Mouse (Mus musculus): ENCODE results near the gene Wnt5b. TPM values are rescaled to one million over a fixed set of nuclear protein-coding genes. Genes with fewer than 3 reads are reported as not detected.
A peak's percentile ranks its signal among the peaks of the same experiment; 100 is the strongest.
"Not testable (repeated sequence)": the region's sequence is repeated elsewhere in the genome, so short reads cannot be mapped to it uniquely, and the experiment has no call there.

Gene Wnt5b
- total RNA-seq, 2 experiments from 2014 or later = 1.8 to 2.2 TPM

DNA sequence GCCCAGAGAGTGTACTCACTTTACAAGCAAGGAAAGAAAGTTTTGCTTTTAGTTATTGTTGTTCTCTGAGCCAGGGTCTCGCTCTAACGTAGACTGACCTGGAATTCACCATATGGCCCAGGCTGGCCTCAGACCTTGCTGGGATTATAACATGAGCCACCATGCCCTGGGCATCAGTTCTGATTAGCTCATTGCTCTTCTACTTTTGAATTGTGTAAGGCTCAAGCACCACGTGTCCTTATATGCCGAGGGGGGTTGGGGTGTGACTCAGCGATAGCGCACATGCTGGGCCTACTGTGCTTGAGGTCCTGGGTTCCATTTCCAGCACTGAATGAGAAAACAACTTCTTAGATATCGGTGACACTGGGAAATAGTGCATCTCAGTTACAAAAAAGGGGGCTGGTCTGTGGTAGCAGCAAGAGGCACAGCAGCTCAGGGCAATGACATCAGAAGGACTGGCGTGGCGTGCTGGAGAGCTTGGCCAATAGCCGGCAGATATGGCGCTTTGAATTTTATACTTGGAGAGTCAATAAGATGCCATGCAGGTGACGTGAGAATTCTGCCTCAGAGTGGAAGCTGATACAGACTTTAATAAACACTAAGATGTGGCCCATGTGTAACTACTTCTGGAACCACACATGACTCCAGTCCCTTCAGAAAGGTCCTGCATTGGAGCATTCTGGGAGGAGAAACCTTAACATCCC is 57.6 kb downstream of the Wnt5b start:
- DNase-seq (ENCODE audit: low spot score in 2 of 2) = no peak

DNA sequence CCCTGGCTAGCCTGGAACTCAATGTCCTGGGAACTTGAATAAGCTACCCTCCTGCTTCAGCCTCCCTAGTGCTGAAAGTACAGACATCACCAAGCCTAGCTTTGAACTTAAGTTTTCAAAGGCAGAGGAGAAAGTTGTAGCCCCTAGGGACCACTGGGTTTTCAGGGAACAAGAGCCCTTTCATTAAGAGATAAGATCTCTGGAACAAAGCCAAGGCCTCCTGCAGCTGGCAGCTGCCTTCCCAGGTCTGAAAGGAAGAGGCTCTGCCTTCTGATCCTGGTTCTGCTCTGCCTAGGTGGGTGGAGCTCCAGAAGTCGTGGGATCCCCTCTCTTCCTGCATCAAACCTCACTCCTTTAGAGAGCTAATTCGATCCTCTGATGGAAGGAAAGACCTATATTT is 58.7 kb downstream of the Wnt5b start:
- DNase-seq (ENCODE audit: low spot score in 2 of 2) = no peak

DNA sequence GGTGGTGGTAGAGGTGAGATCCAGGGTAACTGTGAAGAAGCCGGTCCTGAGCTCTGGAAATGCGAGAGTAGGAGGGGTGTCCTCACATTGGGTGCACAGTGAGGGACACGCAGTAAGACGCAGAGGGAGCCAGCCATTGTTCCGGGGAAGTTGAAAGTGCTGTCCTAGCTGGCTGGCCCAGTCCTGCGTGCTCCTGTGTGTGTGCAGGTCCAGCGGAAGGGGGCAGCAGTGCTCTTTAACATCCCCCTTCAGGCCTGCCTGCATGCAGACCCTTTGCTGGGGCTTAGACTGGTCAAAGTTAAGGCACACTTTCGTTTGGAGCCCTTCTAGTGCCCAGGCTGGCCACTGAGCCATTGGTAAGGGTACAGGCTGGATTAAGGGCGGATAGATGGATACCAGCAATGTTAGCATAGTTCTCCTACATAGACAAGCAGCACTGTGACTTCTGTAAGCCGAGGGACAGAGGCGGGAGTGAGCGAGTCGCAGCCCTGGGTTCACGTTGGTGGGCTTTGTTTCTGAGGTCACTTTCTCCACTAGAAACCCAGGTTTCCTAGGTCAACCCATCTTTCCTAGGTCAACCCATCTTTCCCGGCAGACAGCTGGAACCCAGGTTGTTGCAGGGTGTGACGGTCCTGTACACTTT is 61.1 kb downstream of the Wnt5b start:
- peak; percentile 49 to 58 for DNase-seq (ENCODE audit: low spot score in 2 of 2)

DNA sequence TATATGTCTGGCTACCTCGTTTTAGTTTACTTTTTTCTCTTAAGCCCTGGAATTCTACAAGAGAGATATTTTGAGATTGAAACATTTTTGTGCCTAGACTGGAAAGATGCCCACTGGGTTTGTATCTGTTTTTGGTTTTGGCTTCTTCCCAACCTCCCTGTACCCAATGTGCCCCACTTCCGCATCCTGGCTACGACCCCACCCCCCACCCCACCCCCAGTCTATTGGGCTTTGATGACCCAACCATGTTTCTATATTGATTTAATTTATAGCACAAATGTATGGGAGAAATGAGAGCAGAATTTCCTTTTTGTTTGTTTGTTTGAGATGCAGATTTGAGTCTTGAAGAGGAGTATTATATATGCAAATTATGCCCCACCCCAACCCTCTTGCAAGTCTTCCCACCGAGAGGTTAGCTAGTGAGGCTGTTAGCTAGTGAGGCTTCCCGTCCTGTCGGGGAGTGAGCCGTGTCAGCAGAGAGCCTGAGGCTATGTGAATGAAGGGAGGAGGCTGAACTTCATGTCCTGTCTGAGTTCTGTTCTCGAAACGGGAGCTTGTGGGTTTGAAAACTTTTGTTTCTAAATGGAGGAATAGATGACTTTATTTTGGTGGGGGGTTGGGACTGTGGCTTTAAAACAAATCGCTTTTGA is 62.3 kb downstream of the Wnt5b start:
- DNase-seq (ENCODE audit: low spot score in 2 of 2) = not testable (repeated sequence)

DNA sequence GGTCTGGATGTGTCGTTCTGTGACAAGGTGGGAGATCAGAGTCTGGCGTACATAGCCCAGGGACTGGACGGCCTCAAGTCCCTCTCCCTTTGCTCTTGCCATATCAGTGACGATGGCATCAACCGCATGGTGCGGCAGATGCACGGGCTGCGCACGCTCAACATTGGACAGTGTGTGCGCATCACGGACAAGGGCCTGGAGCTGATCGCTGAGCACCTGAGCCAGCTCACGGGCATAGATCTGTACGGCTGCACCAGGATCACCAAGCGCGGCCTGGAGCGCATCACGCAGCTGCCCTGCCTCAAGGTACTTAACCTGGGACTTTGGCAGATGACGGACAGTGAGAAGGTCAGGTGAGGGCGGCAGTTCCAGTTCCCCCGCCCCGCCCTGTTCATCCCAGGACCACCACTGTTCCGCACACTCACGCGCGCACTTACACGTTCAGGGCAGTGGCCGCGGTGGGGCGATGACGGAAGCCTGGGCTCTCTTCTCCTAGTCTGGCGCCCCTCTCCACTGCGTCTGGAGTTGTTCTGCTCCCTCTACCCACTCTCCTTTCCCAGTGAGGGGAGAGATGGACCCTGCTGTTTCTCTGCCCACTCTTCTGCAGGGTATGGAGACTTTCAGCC is 63.3 kb downstream of the Wnt5b start:
- DNase-seq (ENCODE audit: low spot score in 2 of 2) = no peak

DNA sequence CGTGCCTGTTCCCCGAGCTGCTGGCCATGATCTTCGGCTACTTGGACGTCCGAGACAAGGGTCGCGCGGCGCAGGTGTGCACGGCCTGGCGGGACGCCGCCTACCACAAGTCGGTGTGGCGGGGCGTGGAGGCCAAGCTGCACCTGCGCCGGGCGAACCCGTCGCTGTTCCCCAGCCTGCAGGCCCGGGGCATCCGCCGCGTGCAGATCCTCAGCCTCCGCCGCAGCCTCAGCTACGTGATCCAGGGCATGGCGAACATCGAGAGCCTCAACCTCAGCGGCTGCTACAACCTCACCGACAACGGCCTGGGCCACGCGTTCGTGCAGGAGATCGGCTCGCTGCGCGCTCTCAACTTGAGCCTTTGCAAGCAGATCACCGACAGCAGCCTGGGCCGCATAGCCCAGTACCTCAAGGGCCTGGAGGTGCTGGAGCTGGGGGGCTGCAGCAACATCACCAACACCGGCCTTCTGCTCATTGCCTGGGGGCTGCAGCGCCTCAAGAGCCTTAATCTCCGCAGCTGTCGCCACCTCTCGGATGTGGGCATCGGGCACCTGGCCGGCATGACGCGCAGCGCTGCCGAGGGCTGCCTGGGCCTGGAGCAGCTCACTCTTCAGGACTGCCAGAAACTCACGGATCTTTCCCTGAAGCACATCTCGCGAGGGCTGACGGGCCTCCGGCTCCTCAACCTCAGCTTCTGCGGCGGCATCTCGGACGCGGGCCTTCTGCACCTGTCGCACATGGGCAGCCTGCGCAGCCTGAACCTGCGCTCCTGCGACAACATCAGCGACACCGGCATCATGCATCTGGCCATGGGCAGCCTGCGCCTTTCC is 64.1 kb downstream of the Wnt5b start:
- DNase-seq (ENCODE audit: low spot score in 2 of 2) = peak; percentile 43 to 69

DNA sequence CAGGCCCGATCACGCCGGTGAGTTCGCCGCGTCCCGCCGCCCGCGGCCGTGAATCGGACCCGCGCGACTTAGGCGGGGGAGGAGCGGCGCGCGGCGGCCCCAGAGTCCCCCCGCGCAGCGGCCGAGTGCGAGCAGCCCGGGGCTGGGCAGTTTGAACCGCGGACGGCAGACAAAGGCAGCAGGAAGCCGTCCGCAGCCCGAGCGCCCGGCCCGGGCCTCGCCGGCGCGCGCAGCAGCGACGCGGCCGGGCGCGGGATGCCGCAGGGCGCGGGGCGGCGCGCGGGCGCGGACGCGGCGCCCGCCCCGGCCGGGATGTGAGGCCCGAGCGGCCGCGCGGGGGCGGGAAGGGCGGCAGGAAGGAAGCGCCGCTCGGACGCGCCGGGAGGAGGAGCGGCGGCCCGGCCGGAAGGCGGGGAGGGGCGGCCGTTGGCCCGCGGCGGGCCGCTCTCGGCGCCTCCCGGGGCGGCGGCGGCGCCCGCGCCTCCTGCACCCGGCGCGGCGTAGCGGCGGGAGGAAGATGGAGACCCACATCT is 64.7 kb downstream of the Wnt5b start, which contains the start of gene Fbxl14:
Gene Fbxl14, plus strand, starts transcription at position 326 of the 533 bp plus-strand sequence.
- no peak for DNase-seq (ENCODE audit: low spot score in 2 of 2)

DNA sequence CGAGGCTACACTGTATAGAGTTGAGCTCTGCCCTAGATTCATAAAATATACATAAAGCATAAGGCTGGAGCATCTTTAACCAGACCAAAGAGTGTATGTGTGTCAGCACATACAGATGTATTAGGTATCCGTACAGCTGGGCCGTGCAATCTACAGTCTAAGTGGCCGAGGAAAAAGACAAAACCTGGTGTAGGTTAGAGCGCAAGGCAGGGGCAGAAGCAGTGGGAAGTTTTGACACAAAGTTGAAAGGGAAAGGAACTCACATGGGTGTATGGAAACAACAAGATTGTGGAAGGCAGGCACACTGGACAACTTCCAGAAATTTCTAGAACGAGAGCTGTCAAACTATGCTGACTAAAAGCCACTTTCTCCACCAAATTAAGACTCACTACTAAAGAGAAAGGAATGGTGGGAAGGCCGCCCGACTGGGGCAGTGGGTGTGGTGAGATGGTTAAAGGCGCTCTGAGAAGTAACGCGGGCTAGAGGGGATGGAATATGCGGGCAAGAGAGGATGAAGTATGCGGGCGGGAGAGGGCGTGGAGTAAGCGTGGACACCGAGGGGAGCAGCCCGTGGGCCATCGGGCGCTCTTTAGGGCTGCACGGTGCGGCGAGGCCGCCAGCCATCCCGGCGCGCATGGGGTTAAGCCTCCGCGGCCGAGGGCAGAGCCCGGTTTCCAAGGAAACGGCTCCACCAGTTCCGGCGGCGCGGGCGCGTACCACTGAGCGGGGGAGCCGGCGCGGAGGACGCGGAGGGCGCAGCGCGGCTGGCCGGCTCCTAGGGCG is 65.4 kb downstream of the Wnt5b start:
- DNase-seq (ENCODE audit: low spot score in 2 of 2) = peak; percentile 84 to 93

DNA sequence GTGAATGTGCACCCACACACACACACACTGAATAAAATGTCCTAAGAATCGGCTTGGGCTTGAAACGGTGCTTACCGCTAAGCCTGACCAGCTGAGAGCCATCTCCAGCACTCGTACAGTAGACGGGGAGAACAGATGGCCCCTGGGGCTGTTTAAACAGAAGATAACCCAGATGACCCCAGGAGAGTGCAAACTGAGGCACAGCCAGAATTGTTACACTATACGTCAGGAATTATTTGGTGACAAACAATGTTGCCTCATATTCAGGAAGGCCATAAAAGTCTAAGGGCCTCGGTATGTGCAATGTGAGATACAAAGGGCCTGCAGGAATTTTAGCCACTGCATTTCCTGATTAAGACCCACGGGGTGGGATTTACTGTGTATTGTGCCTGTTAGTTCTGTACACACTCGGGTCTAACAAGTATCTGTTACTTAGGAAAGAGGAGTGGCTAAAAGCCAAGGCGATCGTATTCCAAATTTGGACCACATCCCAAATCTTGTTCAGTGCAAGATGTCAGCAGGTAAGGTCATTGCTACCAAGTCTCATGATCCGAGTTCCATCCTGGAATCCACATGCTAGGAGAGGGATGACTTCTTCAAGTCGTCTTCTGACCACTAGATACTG is 66.3 kb downstream of the Wnt5b start:
- DNase-seq (ENCODE audit: low spot score in 2 of 2) = no peak

DNA sequence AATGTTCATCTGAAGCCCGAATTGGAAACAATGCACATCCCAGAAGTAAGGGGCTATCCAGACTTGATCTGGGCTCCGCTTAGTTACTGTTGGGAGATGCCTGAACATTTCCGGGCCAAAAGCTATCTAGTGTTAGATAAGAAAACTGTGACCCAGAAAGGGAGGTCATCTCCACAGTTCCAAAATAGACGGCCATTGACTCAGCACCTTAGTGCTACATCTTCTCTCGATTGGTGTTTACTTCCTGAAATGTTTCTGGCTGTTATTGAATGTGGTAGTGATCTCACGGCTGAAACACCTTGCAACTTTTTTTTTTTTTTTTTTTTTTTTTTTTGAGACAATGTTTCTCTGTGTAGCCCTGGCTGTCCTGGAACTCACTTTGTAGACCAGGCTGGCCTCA is 68.2 kb downstream of the Wnt5b start:
- DNase-seq (ENCODE audit: low spot score in 2 of 2) = no peak

DNA sequence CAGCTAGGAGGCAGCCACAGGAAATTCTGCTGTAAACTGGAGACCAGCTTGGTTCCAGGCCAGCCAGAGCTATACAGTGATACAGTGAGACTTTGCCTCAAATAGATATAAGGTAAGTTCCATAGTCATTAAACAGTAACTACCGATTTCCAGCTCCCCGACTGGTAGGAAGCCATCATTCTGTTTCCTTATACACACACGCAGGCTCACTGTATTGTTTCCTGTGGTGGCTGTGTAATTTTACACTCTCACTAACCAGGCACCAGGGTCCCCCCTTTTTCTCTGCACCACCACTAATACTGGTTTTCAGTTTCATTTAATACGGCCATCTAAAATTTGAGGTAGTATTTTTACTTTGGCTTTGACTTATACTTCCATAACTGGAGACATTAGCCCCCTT is 70.2 kb downstream of the Wnt5b start:
- DNase-seq (ENCODE audit: low spot score in 2 of 2) = no peak

DNA sequence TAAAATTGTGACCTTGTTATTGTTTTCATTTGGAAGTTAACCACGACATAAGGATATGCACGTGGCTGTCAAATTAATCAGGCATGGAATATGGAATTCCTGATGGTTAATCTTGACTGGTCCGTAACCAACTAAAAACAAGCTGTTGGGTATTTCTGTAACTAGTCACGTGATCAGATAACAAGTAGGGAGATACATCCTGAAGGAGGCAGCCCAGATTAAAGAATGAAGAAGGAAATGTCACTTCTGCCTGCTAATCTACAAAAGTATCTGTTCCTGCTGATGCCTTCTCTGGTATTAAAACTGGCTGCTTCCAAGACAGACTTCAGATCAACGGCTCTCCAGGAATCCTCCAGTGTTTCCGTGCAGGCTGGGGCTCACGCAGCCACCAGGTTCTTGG is 70.7 kb downstream of the Wnt5b start:
- DNase-seq (ENCODE audit: low spot score in 2 of 2) = no peak

DNA sequence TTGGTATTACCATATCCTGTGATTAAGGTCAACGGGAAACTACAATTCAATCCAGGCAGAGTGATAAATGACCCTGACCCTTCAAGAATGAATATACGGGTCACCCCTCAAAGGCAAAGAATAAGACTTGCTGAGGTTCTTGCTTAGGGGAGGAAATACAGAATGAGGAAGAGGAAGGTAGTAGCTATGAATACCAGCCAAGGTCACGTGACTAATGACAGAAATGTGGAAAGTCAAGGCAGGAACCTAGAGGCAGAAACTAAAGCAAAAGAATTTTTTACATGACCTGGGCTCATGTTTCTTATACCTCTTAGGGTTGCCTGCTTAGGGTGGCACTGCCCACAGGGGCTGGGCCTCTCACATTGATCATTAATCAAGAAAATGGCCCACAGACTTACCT is 71.4 kb downstream of the Wnt5b start:
- no peak for DNase-seq (ENCODE audit: low spot score in 2 of 2)

DNA sequence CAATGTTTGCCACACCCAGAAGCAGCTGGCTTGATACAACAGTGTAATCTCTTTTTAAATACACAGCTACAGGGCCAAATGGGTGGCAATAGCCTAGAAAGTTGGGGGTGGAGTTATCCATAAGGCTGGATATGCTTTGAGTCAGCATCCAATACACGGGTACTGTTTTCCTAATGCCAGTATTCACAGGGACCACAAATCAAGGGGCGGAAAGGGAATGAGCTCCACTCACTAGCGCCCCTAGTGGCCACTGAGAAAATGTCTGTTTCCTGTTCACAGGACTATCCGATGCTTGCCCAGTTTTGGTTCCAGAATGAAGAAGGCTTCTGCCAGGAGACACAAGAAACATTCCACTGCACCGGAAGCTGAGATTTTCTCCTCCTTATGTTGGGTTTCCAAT is 72.0 kb downstream of the Wnt5b start:
- DNase-seq (ENCODE audit: low spot score in 2 of 2) = no peak

DNA sequence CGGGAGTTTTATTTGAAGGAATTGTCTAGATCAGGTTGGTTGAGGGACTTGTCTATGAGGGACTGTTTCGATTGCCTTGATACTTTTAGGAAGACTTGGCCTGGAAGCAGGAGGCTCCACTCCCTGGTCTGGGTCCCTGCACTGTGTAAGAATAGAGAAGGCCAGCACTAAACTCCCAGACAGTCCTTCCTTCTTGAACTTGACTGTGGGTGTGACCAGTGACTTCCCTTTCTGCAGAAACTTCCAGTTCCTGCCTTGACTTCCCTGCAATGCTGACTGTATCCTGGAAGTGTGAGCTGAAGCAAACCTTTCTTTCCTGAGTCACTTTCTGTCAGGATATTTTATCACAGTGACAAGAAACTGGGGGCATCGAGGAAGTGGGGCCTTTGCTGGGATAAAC is 73.4 kb downstream of the Wnt5b start:
- DNase-seq (ENCODE audit: low spot score in 2 of 2) = no peak

DNA sequence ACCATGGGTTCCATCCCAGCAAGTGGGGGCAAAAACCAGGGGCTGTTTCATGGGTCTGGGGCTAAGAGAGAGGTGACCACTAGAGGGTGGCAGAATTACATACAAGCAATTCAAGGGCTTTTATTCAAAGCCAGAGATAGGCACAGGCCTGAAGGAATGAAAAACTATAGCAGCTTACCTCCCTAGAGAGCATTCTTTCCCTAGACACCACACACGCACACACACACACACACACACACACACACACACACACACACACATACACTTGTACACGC is 76.4 kb downstream of the Wnt5b start:
- no peak for DNase-seq (ENCODE audit: low spot score in 2 of 2)

DNA sequence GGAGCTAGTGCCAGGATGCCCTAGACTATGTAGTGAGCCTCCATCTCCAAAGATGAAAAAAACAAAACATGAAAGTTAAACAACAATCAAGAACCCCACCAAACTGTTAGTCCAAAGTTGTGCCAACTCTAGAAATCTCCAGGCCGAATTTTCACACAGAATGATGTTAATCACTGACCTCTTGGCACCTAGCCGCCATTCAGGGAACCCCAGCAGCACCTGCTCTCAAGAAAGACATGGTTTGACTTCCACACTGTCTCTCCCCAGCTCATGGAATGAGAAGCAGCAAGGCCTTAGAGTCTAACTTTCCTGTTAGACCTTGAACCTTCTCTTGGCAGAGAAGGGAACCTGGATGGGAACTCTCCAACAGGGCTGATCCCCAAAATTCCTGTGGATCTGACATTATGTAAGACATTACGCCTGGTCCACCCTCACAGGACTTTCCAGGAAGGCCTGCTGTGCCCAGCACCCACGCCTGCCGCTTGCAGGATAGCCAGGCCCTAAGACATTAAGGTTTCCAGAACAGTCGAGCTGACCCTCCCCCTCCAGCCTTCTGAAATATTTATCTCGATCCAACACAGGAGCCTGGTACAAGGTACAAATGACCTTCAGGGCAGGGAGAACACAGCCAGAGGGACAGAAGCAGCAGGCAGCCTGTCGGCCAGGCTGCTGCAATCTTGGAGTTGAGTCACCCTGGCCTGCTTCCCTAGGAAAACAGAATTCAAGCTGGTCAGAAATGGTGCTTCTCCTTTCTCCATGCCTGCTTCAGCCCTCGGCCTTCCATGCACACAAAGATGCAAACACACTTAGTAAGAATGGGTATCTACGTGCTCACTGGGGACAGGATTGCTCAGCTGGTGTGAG is 77.0 kb downstream of the Wnt5b start:
- DNase-seq (ENCODE audit: low spot score in 2 of 2) = no peak

DNA sequence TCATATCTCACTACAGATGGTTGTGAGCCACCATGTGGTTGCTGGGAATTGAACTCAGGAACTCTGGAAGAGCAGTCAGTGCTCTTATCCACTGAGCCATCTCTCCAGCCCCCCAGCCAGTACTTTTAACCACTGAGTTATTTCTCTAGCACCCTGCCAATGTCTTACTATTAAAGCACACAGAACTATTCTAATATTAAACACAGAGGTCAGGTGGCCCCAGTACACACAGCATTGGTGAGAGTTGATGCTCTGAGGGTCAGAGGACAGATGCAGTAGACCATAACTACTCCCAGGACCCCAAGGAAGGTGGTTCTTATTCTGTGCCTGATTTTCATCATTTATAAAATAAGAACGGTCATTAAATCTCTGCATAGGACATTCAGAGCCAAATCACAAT is 78.0 kb downstream of the Wnt5b start:
- no peak for DNase-seq (ENCODE audit: low spot score in 2 of 2)

DNA sequence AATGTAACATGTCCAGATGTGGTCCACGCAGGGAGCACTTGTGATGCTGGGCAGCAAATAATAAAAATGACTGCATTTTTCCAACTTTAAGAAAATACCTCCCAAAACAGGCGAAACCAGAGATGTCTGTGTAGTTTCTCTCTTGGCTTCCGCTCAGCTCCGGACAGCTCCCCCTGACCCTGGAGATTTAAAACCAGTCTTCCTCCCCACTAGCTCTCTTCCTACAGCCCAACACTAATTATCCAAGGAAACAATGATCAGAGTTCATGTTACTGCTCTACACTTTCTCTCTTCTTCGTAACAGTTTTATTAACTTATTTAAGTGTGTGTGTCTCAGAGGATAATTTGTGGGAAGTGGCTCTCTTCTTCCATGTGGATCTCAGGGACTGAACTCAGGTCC is 83.8 kb downstream of the Wnt5b start:
- no peak for DNase-seq (ENCODE audit: low spot score in 2 of 2)

Data from layer of hippocampus, postnatal 14 days (tissue).